Mouse (Mus musculus): ENCODE measurements around the gene Ier3.

- TF ChIP-seq POLR2A (IDR thresholded peaks at IDR 0.05; ENCODE audit: low read depth, low read length) = no peak
- TF ChIP-seq CTCF (IDR thresholded peaks at IDR 0.05; ENCODE audit: extremely low read depth, insufficient read length, insufficient replicate concordance, low read depth, low read length) = no peak
Observed at GRCm38 (mm10) chr17:35842006-35842405, 20.5 kb downstream of the Ier3 start.
